Mouse (Mus musculus): ENCODE results near the gene Rnf215. TPM values are rescaled to one million over a fixed set of nuclear protein-coding genes. Genes with fewer than 3 reads are reported as not detected.
"Not testable (repeated sequence)": the region's sequence is repeated elsewhere in the genome, so short reads cannot be mapped to it uniquely, and the experiment has no call there.

Gene Rnf215
- polyA plus RNA-seq, 1 experiment from 2014 or later: 37.4 TPM

DNA sequence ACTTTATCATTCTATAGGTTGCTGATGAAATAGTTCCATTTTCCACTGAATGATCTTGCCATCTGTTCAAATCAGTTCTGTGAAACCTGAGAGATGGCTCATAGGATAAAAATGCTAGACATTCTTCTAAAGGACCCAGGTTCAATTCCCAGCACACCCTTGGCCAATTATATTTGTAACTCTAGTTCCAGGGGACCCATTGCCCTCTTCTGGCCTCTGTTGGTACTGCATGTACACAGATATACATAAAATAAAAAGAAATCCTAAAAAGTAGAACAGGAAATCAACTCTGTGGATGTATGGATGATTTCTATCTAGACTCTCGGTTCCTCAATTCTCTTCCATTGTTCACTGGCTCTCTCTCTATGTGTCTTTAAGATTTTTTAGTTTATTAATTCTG, 7.9 kb upstream of the Rnf215 start:
- Histone ChIP-seq H3K9me3 (peaks cover 15% of the 10 kb centered on the region; the same call in 1 of the 2 replicates), H3K9ac (no peak overlapping the region), H3K27me3 (no peaks in the 10 kb centered on the region), H3K4me2 (no peak overlapping the region), H3K4me1 (no peaks in the 10 kb centered on the region), H3K36me3 (no peaks in the 10 kb centered on the region), H3K4me3 (no peak overlapping the region), H3K27ac (no peak overlapping the region)
- no peak for ATAC-seq (ENCODE audit: insufficient number of reproducible peaks, insufficient read depth, low FRiP score, low TSS enrichment, low read depth)
- 83% methylated on average over 1 of the region's 1 CpGs for WGBS

DNA sequence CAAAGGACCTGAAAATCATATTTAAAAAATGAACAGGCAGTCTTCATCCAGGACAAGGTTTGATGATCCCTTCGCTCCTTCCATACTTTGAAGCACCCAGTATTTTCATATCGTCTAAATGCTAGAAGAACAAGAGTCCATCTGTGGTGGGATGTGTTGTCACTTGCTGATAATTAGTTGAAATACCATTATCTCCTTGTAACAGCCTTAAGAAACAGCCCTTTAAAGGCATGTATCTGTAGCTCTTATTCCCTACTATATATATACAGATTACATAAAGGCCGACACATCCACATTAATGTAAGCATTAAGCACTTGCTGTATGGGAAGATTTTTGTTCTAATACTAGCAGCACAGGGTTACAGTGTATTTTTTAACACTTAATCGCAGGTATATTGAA, 6.5 kb upstream of the Rnf215 start:
- not testable (repeated sequence) for H3K4me2 ChIP-seq; H3K9ac ChIP-seq; H3K27ac ChIP-seq; H3K4me3 ChIP-seq; H3K4me1 ChIP-seq; ATAC-seq (ENCODE audit: insufficient number of reproducible peaks, insufficient read depth, low FRiP score, low TSS enrichment, low read depth); H3K36me3 ChIP-seq; H3K27me3 ChIP-seq
- WGBS: 92% methylated on average over 4 of the region's 4 CpGs
- H3K9me3 ChIP-seq: peaks cover 15% of the 10 kb centered on the region; the same call in 1 of the 2 replicates

DNA sequence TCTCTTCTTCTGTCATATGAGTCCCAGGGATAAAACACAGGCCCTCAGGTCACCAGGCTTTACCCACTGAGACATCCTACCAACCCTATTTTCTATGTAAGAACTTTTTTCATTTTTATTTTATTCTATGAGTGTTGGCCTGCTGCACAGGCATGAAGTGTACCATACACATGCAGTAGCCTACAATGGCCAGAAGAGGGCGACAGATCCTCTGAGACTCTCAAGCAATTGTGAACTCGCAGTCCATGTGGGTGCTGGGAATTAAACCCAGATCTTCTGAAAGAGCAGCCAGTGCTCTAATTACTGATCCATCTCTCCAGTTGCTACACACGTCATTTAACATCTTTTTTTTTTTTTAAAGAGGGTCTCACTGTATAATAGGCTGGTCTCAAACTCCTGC, 1.6 kb upstream of the Rnf215 start:
- Histone ChIP-seq H3K27me3 (no peaks in the 10 kb centered on the region), H3K4me2 (no peak overlapping the region), H3K27ac (no peak overlapping the region), H3K9ac (no peak overlapping the region), H3K4me1 (peaks cover 20% of the 10 kb centered on the region), H3K4me3 (no peak overlapping the region), H3K36me3 (peaks cover 20% of the 10 kb centered on the region), H3K9me3 (no peaks in the 10 kb centered on the region)
- ATAC-seq (ENCODE audit: insufficient number of reproducible peaks, insufficient read depth, low FRiP score, low TSS enrichment, low read depth): no peak
- 58% methylated on average over 3 of the region's 3 CpGs for WGBS

DNA sequence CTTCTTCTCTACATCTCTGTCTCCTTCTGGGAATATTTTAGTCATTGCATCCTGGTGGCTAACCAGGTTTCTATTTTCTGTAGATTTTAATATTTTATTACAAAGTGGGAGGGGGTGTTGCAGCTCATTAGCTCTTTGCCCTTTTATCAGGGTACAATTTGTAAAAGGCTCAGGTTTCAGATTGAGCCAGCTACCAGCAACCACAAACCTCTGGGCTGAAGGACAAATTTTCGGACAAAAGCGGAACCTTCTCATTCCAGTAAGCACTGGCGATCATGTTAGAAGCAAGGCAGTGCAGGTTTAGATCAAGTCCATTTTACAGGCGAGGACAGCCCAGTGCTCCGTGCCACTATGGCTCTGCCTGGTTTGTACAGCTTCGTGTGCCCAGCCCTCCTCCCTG, 602 bp upstream of the Rnf215 start:
- Histone ChIP-seq H3K4me3 (peak overlapping the region; percentile 83; the same call in 1 of the 2 replicates), H3K9ac (peak overlapping the region; percentile 97; the same call in 1 of the 2 replicates)

DNA sequence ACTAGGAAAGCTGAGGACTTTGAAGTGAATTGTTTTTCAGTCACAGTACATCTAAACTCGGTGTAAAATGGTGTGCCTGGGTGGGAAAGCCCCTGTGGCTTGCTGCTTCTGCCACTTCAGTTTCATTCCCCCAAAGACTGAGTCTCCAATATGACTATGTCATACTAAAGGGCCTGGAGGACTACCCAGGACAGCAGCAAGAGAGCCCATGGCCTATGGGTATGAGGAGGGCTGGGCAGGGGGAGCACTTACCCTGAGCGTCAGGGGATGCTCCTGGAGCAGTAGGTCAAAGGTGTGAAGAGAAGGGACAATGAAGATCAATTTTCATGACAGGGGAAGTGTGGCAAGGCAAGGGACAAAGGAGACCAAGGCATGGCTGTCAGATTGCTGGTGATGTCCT, 4.0 kb downstream of the Rnf215 start:
- Histone ChIP-seq H3K9me3 (no peaks in the 10 kb centered on the region), H3K9ac (no peak overlapping the region), H3K4me3 (no peak overlapping the region), H3K27me3 (no peaks in the 10 kb centered on the region), H3K4me2 (no peak overlapping the region), H3K36me3 (peaks cover 73% of the 10 kb centered on the region), H3K27ac (no peak overlapping the region), H3K4me1 (peaks cover 20% of the 10 kb centered on the region)
- no peak for ATAC-seq (ENCODE audit: insufficient number of reproducible peaks, insufficient read depth, low FRiP score, low TSS enrichment, low read depth)
- WGBS: 78% methylated on average over 2 of the region's 2 CpGs

More for the DNA sequence above, 602 bp upstream of the Rnf215 start:
- Histone ChIP-seq H3K27me3 (no peaks in the 10 kb centered on the region), H3K4me2 (peak overlapping the region; percentile 82), H3K9me3 (no peaks in the 10 kb centered on the region), H3K4me1 (peaks cover 20% of the 10 kb centered on the region), H3K36me3 (peaks cover 28% of the 10 kb centered on the region), H3K27ac (no peak overlapping the region)
- no peak for ATAC-seq (ENCODE audit: insufficient number of reproducible peaks, insufficient read depth, low FRiP score, low TSS enrichment, low read depth)
- WGBS: 51% methylated on average over 6 of the region's 6 CpGs

DNA sequence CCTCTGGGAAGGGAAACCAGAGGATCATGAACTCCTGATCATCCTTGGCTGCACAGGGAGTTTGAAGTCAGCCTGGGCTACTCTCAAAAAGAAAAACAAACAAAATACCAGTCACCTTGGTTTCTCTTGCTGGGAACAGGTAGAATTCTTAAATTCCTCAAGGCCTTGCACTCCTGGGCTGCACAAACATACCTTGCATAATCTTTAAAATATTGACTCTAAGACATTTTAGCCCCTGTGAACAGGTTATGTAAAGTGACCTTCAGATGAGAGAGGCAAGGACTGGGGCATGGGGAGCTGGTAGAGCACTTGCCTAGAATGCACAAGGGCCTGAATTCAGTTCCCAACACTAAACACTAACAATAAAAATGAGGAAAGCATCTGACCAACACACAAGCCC, 6.5 kb downstream of the Rnf215 start:
- Histone ChIP-seq H3K4me3 (no peak overlapping the region), H3K4me1 (peaks cover 8% of the 10 kb centered on the region), H3K27ac (no peak overlapping the region), H3K4me2 (no peak overlapping the region), H3K9ac (no peak overlapping the region), H3K27me3 (no peaks in the 10 kb centered on the region), H3K9me3 (no peaks in the 10 kb centered on the region), H3K36me3 (peaks cover 83% of the 10 kb centered on the region)
- no peak for ATAC-seq (ENCODE audit: insufficient number of reproducible peaks, insufficient read depth, low FRiP score, low TSS enrichment, low read depth)

DNA sequence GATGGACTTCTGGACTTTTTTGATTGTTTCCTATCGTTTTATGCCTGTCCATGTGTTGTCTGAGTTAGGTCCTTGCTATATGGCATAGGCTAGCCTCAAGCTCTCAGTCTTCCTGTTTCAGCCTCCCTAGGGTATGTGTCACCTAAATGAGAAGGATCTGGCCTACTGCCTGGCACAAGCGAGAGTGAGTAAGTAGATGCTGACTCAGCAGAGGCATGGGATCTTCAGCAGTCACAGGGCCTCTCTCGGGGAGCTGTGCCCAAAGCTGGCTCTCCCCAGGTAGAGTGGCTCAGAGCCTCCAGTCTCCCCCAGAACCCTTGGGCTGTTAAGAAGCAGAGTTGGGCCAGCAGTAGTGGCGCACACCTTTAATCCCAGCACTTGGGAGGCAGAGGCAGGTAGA, 7.3 kb downstream of the Rnf215 start:
- Histone ChIP-seq H3K36me3 (peaks cover 78% of the 10 kb centered on the region), H3K9me3 (no peaks in the 10 kb centered on the region), H3K27ac (no peak overlapping the region), H3K4me1 (no peaks in the 10 kb centered on the region), H3K27me3 (no peaks in the 10 kb centered on the region), H3K9ac (no peak overlapping the region), H3K4me2 (no peak overlapping the region), H3K4me3 (no peak overlapping the region)
- 85% methylated on average over 4 of the region's 4 CpGs for WGBS
- no peak for ATAC-seq (ENCODE audit: insufficient number of reproducible peaks, insufficient read depth, low FRiP score, low TSS enrichment, low read depth)

DNA sequence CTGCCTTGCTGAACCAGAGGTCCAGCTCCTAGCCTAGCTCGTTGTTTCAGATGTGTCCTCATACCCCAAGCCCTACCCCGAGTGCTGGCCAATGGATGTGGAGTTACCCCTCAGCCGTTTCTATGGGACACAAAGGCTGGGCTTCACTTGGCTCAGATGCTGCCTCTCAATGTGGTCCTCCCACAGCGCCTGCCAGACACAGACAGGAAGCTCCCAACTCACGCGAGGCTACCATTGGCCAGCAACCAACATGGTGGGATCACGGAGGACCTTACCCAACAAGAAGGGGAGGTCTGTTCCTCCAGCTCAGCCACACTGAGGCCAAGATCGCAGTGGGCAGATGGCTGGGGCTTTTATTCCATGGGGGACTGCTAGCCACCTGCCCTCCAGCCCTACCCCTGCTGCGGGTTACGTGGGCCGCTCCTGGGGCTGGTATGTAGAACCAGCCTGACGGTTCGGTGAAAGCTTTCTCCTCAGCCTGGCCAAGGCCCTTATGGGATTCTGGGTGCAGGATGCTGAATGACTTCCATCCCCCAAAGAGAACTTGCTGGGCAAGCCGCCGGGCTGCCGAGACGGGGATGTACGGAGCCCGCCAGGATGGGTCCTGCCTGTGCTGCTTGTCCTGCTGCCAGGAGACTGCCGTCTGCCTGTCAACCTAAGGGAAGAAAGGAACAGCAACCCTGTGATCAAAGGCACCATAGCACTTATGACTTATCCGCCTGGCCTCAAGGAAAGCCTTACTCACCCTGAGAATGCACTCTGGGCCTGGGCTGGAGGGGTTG, 8.5 kb downstream of the Rnf215 start:
- Histone ChIP-seq H3K4me3 (no peak overlapping the region), H3K4me2 (no peak overlapping the region), H3K27me3 (no peaks in the 10 kb centered on the region), H3K9me3 (no peaks in the 10 kb centered on the region), H3K9ac (no peak overlapping the region), H3K36me3 (peaks cover 79% of the 10 kb centered on the region), H3K27ac (no peak overlapping the region), H3K4me1 (no peaks in the 10 kb centered on the region)
- 91% methylated on average over 21 of the region's 21 CpGs for WGBS
- ATAC-seq (ENCODE audit: insufficient number of reproducible peaks, insufficient read depth, low FRiP score, low TSS enrichment, low read depth): no peak

DNA sequence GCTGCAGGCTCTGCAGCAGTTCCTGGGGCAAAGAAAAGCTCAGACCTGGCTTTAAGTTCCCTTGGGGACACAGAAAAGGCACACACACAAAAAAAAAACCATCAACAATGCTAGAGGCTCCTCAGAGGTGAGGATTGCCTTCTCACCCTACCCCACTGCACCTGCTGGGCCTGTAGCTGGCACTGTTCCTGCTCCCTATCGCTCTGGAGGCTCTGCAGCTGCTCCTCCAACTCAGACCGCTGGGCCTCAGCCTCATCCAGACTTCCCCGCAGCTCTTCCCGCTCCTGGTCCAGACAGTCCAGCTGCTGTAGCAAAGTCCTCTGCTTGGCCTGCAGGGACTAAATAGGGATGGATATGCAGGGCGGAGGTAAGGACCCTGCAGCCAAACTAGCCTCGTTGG, 11.4 kb downstream of the Rnf215 start:
- ATAC-seq (ENCODE audit: insufficient number of reproducible peaks, insufficient read depth, low FRiP score, low TSS enrichment, low read depth): no peak
- 72% methylated on average over 6 of the region's 6 CpGs for WGBS

DNA sequence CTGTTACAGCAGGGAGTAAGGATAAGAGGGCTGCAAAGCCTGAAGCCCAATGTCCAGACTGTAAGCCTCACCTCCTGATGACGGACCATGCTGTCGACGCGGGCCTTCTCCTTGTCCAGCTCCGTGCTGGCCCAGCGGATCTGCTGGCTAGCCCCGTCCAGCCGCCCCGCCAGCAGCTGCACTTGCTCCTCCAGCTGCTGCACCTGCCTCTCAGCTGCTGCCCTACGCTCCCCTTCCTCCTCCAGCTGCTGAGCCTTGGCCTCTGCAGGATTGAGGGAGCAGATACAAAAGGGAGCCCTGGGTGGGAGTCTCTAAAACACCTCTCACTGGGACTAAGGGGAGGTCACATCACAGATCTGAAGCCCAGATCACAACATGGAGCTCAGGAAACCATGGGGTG, 12.1 kb downstream of the Rnf215 start:
- Histone ChIP-seq H3K27ac (no peak overlapping the region), H3K27me3 (no peaks in the 10 kb centered on the region), H3K4me2 (no peak overlapping the region), H3K4me3 (no peak overlapping the region), H3K36me3 (peaks cover 62% of the 10 kb centered on the region), H3K9ac (no peak overlapping the region), H3K4me1 (no peaks in the 10 kb centered on the region), H3K9me3 (no peaks in the 10 kb centered on the region)
- WGBS: 82% methylated on average over 10 of the region's 10 CpGs
- no peak for ATAC-seq (ENCODE audit: insufficient number of reproducible peaks, insufficient read depth, low FRiP score, low TSS enrichment, low read depth)

More for the DNA sequence above, 11.4 kb downstream of the Rnf215 start:
- Histone ChIP-seq H3K4me1 (no peaks in the 10 kb centered on the region), H3K27me3 (no peaks in the 10 kb centered on the region), H3K9ac (0 out of 2 replicates have a peak overlapping the region, but pooled peaks have one; percentile 11), H3K9me3 (no peaks in the 10 kb centered on the region), H3K4me3 (no peak overlapping the region), H3K36me3 (peaks cover 67% of the 10 kb centered on the region), H3K27ac (no peak overlapping the region), H3K4me2 (no peak overlapping the region)

DNA sequence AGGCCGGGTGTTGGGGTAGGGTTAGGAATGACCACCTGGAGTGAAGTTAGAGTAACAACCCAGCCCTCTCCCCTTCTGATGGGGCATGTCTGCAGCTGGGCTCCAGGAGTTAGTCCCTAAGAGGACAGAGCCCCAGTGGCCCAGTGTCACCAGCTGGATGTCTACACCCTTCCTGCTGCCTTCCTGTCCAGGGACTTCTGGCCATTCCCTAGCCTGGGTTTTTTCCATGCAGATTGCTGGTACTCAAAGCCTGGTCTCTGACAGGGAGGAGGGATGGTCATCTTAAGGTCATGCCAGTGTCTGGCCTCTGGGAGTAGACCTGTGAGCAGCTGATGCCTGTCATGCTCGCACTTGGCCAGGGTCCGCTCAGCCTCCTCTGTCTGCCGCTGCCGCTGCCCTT, 13.1 kb downstream of the Rnf215 start:
- no peaks in the 10 kb centered on the region for H3K27me3 ChIP-seq
- H3K4me1 ChIP-seq: no peaks in the 10 kb centered on the region
- no peak overlapping the region for H3K4me3 ChIP-seq
- H3K9me3 ChIP-seq: no peaks in the 10 kb centered on the region
- no peak overlapping the region for H3K27ac ChIP-seq
- peaks cover 51% of the 10 kb centered on the region for H3K36me3 ChIP-seq
- H3K9ac ChIP-seq: no peak overlapping the region
- no peak overlapping the region for H3K4me2 ChIP-seq
- 76% methylated on average over 5 of the region's 5 CpGs for WGBS
- ATAC-seq (ENCODE audit: insufficient number of reproducible peaks, insufficient read depth, low FRiP score, low TSS enrichment, low read depth): no peak

DNA sequence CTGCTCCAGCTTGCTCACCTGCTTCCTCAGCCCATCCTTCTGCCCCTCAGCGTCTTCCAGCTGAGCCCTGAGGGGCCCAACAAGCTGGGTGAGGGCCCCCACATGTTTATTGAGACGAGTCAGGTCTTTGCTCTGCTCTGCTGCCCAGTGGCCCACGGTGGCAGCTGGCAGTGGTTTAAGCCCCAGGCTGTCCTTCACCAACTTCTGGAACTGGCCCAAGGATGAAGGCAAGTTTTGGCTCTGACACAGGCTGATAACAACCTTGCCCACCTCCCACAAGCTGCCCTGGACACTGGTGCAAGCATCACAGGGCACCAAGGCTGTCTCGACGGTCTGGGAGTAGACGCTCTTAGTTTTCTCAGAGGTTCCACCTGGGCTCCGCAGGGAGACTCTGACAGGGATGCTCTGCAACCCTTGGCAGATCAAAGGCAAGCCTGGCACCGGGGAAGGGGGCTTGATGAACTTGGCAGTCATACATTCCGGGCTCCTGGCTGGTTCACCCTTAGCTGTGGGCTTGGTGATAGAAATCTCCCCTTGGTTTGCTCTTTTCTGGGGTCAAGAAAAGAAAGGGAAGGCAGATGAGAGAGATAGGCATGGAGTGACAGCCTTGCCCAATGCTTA, 13.6 kb downstream of the Rnf215 start:
- Histone ChIP-seq H3K4me1 (no peaks in the 10 kb centered on the region), H3K27me3 (no peaks in the 10 kb centered on the region), H3K36me3 (peaks cover 46% of the 10 kb centered on the region), H3K4me3 (no peak overlapping the region), H3K9ac (no peak overlapping the region), H3K27ac (no peak overlapping the region), H3K9me3 (no peaks in the 10 kb centered on the region), H3K4me2 (no peak overlapping the region)
- WGBS: 80% methylated on average over 9 of the region's 9 CpGs
- ATAC-seq (ENCODE audit: insufficient number of reproducible peaks, insufficient read depth, low FRiP score, low TSS enrichment, low read depth): no peak

All from embryonic facial prominence, embryonic 13.5 days (tissue).